Mouse (Mus musculus): Measurements from ENCODE around the gene Enkur.

- TF ChIP-seq CTCF (IDR thresholded peaks at IDR 0.05; ENCODE audit: low read depth), result no peak
- no peak for TF ChIP-seq EP300 (IDR thresholded peaks at IDR 0.05; ENCODE audit: low read depth)
Measured at GRCm38 (mm10) chr2:21195233-21195632, 9.9 kb downstream of the Enkur start.
